Mouse (Mus musculus): Measurements from ENCODE around the gene Gm7579.
"Not testable (repeated sequence)": the region's sequence is repeated elsewhere in the genome, so short reads cannot be mapped to it uniquely, and the experiment has no call there.

Gene Gm7579

DNA sequence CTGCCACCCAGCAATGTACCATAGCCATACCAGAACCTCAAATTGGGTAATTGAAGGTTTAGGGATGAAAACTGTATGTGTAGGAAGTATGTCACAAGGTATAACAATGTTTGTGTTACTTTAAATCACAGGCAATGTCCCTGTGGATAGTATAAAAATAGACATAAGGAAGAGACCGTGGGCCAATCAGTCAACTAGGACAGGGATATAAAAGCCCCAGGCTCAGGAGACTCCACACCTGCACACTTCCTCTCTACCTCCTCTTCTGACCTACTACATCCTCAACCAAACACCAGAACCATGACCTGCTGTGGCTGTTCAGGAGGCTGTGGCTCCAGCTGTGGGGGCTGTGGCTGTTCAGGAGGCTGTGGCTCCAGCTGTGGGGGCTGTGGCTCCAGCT is at the start of gene Gm7579:
Gene Gm7579, plus strand, starts transcription at position 301 of the 400 bp plus-strand sequence.
- no peak for DNase-seq (ENCODE audit: low spot score in 2 of 2)

DNA sequence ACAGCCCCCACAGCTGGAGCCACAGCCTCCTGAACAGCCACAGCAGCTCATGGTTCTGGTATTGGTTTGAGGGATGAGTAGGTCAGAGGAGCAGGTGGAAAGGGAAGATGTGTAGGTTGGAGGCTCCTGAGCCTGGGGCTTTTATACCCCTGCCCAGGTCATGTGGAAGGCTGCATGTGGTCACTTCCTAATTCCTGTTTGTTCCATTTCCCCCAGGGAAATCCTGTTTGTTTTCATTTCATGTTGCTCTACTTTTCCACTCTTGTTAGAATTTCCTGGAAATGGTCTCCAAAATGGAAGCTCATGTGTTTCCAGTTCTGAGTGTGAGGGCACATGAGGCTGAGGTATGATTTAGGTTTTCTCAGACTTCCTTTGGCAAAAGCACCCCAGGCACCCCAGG is 46.0 kb upstream of the Gm7579 start, which contains the start of gene Gm4553:
Gene Gm4553, minus strand, starts transcription at position 101 of the 400 bp plus-strand sequence.
- DNase-seq (ENCODE audit: low spot score in 2 of 2), result not testable (repeated sequence)

DNA sequence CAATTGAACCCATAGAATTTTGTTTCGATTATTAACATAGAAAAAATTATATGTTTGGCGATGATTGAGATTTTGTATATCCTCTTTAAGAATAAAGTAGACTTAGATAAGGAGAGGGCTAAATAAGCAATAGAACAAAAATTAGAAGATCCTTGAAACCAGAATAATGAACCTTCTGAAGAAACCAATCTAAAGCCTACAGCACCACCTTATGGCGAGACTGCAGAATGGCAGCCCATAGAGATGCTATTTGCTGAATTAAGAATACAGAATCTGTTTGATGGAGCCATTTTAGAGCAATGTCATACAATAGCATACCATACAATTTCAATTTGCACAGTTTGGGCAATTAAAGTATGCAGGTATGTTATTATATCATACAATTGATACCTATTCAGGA is 41.8 kb upstream of the Gm7579 start:
- no peak for DNase-seq (ENCODE audit: low spot score in 2 of 2)

DNA sequence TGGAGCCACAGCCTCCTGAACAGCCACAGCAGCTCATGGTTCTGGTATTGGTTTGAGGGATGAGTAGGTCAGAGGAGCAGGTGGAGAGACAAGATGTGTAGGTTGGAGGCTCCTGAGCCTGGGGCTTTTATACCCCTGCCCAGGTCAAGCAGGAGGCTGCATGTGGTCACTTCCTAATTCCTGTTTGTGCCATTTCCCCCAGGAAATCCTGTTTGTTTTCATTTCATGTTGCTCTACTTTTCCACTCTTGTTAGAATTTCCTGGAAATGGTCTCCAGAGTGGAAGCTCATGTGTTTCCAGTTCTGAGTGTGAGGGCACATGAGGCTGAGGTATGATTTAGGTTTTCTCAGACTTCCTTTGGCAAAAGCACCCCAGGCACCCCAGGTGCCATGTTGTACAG is 35.8 kb upstream of the Gm7579 start, which contains the start of gene Krtap5-2:
Gene Krtap5-2, minus strand, starts transcription at position 101 of the 400 bp plus-strand sequence.
- DNase-seq (ENCODE audit: low spot score in 2 of 2), result not testable (repeated sequence)

DNA sequence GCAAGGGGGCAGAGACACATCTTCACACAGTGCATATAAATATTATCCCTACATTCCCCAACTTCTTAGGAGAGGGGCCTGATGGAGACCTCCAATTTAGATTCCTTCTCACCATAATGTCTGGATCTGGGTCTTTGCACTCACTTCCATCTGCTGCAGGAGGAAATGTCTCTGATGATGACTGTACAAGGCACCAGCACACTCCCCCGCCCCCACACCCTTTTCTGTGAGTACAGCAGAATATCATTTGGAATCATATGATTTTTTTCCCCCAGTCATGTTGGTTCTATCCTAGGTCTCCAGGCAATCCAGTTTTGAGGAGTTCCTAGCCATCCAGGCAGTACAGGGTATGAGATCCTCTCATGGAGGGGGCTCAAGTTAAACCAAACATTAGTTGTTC is 33.0 kb upstream of the Gm7579 start:
- DNase-seq (ENCODE audit: low spot score in 2 of 2), result peak in 1 of 2 experiments; percentile 6

DNA sequence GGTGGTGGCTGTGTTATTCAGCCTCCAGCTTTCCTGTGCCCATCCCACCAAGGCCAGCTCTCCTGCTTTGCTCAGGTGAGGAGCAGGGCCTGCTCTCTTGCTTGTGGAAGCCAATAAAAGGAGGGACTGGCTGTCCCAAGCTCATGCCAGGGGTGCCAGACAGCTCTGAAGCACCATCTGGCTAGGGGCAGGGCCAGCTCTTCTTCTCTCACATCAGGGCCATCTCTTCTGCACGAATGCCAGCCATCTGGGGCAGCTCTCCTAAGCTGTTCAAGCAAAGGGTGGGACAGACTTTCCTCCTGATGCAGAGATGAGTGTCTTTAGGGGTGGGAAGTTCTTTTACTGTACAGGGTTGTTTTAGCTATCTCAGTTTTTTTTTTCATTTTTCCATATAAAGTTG is 30.6 kb upstream of the Gm7579 start:
- no peak for DNase-seq (ENCODE audit: low spot score in 2 of 2)

DNA sequence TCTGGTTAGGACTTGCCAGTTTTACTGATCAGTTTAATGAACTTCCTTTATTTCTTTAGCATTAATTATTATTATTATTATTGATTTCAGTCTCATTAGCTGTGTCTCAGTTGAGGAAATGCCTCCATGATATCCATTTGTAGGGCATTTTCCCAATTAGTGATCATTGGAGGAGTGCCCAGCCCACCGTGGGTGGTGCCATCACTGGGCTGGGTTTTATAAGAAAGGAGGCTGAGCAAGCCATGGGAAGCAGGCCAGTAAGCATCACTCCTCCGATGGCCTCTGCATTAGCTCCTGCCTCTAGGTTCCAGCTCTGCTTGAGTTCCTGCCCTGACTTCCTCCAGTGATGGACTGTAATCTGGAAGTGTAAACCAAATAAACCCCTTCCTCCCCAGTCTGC is 23.5 kb upstream of the Gm7579 start:
- no peak for DNase-seq (ENCODE audit: low spot score in 2 of 2)

DNA sequence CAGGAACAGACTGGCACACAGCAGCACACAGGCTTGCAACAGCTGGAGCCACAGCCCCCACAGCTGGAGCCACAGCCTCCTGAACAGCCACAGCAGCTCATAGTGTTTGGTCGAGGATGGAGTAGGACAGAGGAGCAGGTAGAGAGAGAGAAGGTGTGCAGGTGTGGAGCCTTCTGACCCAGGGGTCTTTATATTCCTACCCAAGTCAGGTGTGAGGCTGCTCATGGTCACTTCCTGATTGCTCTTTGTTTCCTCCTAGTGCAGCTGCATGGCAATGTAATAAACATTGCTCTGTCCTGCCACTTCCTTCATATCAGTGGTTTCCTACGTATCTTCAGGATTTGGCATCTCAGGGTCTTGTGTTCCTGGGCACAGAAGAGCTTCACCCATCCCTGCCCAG is 21.4 kb upstream of the Gm7579 start, which contains the start of gene Gm10153:
Gene Gm10153, minus strand, starts transcription at position 101 of the 400 bp plus-strand sequence.
- DNase-seq (ENCODE audit: low spot score in 2 of 2), result no peak

DNA sequence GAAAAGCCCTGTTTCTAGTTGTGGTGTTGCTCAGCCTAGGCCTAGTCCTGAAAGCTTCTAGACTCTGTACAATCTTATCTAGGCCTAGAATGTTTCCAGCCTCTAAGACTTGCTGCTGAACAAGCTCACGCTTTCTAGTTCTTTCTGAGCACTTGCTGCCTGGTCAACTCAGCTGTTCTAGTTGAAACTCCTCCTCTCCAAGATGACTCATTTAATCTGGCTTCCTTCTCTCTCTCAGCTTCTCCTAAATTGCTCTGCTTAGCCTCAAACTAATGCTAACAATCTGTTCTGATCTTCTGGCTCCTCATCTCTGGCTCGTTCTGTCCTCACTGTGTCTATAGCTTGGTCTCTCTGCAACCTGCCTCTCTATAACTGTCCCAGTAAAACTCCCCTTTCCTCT is 12.9 kb upstream of the Gm7579 start:
- no peak for DNase-seq (ENCODE audit: low spot score in 2 of 2)

DNA sequence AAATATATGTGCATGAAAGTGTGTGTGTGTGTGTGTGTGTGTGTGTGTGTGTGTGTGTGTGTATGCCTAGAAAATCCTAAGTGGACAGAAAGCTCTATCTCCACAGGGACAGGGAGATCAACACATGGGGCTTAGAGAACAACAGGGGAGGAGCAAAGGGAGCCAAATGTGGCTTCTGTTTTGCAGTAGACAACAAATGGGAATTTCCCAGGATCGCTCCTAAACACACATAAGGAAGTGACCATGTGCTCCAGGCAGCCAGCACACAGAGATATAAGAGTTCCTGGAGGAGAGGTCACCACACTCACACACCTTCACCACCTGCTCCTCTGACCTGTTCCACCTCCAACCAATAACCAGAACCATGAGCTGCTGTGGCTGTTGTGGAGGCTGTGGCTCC is 10.6 kb upstream of the Gm7579 start, which contains the start of gene Krtap5-3:
Gene Krtap5-3, plus strand, starts transcription at position 301 of the 400 bp plus-strand sequence.
- no peak for DNase-seq (ENCODE audit: low spot score in 2 of 2)

DNA sequence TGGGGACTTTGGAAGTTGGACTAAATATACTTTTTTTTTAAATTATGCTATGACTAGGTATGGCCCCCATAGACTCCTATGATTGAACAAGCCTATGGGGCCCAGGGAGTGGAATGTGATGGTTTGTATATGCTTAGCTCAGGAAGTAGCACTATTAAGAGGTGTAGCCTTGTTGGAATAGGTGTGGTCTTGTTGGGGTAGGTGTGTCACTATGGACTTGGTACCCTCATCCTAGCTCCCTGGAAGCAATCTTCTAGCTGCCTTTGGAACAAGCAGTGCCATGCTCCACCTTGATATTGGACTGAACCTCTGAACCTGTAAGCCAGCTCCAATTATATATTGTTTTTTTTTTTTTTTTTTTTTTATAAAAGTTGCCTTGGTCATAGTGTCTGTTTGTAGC is 6.2 kb upstream of the Gm7579 start:
- no peak for DNase-seq (ENCODE audit: low spot score in 2 of 2)

DNA sequence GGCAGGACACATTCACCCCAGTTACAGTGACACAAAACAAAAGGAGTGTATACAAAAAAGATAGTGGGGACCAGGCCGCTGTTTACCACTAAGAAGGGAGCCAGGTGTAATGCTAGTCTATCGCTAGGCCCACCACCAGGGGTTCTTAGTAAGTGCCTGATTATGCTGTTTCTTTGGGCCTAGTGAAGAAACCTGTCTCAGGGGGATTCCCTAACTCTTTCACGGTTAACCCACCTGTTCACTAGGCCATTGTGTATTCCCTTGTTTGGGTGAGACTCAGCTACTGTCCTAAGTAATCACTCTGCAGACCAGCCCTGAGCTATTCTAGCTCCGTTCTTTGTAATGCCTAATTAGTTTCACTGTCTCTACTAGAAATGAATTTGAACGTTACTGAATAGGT is 4.8 kb upstream of the Gm7579 start:
- DNase-seq (ENCODE audit: low spot score in 2 of 2), result not testable (repeated sequence)

DNA sequence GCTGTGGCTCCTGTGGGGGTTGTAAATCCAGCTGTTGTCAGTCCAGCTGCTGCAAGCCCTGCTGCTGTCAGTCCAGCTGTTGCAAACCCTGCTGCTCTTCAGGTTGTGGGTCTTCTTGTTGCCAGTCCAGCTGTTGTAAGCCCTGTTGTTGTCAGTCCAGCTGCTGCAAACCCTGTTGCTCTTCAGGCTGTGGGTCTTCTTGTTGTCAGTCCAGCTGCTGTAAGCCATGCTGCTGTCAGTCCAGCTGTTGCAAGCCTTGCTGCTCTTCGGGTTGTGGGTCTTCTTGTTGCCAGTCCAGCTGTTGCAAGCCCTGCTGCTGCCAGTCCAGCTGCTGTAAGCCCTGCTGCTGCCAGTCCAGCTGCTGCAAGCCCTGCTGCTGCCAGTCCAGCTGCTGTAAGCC is 477 bp downstream of the Gm7579 start:
- not testable (repeated sequence) for DNase-seq (ENCODE audit: low spot score in 2 of 2)

DNA sequence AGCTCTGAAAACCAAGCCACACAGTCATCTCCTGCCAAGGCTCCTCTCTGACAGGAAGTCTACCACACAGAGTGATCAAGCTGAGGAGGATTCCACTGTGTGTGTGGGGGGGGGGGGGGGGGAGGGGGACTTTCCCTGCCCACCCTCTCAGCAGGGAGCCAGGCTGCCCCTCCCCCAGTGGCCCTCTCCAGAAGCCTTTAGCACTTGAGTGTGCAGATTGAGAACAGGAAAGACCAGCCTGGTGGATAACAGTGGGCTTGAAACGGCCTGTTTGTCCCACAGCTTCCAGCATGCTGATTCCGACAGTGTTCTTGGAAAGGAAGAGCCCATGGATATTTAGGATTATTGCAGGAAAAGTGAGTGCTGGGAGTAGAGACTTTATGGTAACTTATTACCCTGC is 12.9 kb downstream of the Gm7579 start:
- no peak for DNase-seq (ENCODE audit: low spot score in 2 of 2)

DNA sequence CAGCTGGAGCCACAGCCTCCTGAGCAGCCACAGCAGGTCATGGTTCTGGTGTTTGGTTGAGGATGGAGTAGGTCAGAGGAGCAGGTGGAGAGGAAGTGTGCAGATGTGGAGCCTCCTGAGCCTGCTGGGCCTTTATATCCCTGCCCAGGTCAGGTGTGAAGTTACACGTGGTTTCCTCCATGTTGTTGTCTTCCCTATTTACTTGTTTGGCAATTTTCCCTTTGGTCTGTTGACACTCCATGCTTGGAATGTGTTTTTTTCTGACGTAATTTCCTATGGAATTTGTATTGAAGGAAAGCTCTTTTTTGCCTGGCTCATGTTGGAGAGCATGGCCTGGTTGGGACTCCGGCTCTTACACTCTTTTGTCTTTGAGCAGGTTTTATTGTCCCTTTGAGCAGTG is 18.2 kb downstream of the Gm7579 start, which contains the start of gene Krtap5-5:
Gene Krtap5-5, minus strand, starts transcription at position 101 of the 400 bp plus-strand sequence.
- not testable (repeated sequence) for DNase-seq (ENCODE audit: low spot score in 2 of 2)

DNA sequence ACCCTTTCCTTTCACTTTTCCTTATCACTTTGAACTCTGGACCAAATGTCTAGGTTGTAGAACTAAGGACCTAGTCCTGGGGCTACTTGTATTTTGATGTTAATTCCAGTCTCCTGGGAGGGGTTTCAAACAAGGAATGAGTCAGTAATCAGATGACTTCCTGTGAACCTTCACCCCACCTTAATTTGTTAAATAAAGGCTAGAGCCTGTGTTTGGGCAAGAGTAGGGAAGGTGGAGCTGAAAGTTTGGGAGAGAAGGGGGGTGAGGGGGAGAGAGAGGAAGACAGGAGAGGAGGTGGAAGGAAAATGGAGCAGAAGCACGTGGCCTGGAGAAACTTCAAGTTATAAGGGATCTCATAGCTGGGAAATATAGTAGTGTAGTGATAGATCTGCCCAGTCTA is 19.9 kb downstream of the Gm7579 start:
- DNase-seq (ENCODE audit: low spot score in 2 of 2), result no peak

DNA sequence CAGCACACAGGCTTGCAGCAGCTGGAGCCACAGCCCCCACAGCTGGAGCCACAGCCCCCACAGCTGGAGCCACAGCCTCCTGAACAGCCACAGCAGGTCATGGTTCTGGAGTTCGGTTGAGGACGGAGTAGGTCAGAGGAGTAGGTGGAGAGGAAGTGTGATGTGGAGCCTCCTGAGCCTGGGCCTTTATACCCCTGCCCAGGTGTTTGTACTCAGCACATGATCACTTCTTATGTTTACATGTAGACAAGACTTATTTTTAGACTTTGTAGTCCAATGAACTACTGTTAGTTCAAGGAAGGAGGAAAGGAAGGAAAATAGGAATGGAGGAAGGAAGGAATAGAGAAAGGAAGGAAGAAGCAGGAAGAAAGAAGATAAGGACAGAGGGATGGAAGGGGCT is 29.3 kb downstream of the Gm7579 start, which contains the start of gene Gm40460:
Gene Gm40460, minus strand, starts transcription at position 101 of the 400 bp plus-strand sequence.
- DNase-seq (ENCODE audit: low spot score in 2 of 2), result no peak

DNA sequence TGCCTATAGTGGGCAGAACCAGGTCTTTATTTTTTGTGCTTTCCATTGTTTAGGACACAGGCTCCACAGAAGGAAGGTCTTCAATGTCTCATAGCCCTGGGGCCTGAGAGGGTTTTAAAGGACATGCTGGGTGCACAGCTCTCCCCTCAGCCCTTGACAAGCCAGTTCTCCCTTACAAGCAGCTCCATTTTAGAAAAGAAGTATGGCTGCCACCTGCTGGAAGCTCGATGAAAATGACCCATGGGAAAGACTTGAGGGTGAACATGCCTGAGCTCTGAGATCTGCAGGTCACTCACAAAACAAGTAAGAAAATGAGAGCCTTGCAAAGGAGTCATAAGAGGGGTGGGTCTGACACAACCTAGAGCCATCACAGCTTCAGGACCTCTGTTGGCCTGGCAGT is 38.2 kb downstream of the Gm7579 start:
- DNase-seq (ENCODE audit: low spot score in 2 of 2), result peak; percentile 38 to 61

DNA sequence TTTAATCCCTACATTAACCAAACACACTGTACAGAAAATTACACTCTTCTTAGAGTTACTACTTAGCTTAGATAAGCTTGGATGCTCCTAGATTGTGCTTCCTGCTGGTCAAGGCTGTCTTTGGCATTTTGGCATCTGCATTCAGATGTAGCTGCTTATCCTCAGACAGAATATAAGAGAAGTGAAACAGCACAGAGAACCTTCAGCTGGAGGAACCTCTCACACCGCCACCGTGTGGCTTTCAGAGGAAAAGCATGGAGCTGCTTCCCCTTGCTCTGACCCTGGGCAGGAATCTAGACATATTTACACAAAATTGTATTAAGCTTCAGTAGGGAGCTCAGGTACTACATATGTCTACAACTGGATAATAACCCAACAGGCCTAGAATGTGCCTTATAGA is 43.9 kb downstream of the Gm7579 start:
- DNase-seq (ENCODE audit: low spot score in 2 of 2), result peak; percentile 52 to 55

DNA sequence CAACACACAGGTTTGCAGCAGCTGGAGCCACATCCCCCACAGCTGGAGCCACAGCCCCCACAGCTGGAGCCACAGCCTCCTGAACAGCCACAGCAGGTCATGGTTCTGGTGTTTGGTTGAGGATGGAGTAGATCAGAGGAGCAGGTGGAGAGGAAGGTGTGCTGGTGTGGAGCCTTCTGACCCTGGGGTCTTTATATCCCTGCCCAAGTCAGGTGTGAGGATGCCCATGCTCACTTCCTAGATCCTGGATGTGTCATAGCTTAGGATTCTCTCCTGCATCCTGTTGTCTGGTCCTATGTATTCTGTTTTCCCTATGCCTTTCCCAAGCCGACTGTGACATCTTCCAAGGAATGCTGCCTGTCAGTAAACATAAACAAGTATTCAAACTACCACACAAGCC is 46.6 kb downstream of the Gm7579 start, which contains the start of gene Gm2431:
Gene Gm2431, minus strand, starts transcription at position 101 of the 400 bp plus-strand sequence.
- DNase-seq (ENCODE audit: low spot score in 2 of 2), result not testable (repeated sequence)
